Mouse (Mus musculus) olfactory bulb, adult 2 months (tissue): ENCODE results near the gene Coq10b.

ENCODE experiments used
- CTCF ChIP-seq: fragments of 200-500 bp; IDR thresholded peaks from 2 replicates; pipeline ENCODE4 v1.5.1; 2012; ENCODE audit warnings: low read depth, mild to moderate bottlenecking, low read length, moderate library complexity; ENCODE audit not compliant: insufficient read depth
- POLR2A ChIP-seq: fragments of 200-500 bp; IDR thresholded peaks from 2 replicates; pipeline ENCODE4 v1.6.1; 2012; ENCODE audit warnings: mild to moderate bottlenecking, low read depth, low read length, moderate library complexity; ENCODE audit not compliant: insufficient read depth

- TF ChIP-seq POLR2A: no peak
- TF ChIP-seq CTCF: no peak
Measured at GRCm38 (mm10) chr1:55088611-55089497, 36.3 kb downstream of the Coq10b start.
